Mouse (Mus musculus) hindbrain, embryonic 11.5 days (tissue): Measurements from ENCODE around the gene Rabgap1l. TPM values are rescaled to one million over a fixed set of nuclear protein-coding genes. Genes with fewer than 3 reads are reported as not detected.
"Not testable (repeated sequence)": the region's sequence is repeated elsewhere in the genome, so short reads cannot be mapped to it uniquely, and the experiment has no call there.

ENCODE experiments used
- ATAC-seq: fragments of 200-750 bp; cut with Nextera tagmentation; 2 replicates; pipeline ENCODE4 v1.8.0; 2017; ENCODE audit warnings: mild to moderate bottlenecking, moderate TSS enrichment, moderate library complexity; ENCODE audit not compliant: low FRiP score
- DNase-seq: peaks from one replicate; pipeline ENCODE4 v3.0.0-alpha.2; 2015; ENCODE audit warnings: low spot score
- H3K27ac ChIP-seq: fragments of 300-500 bp; sonication (generic); 2 replicates; pipeline ENCODE4 v1.5.1; 2014; ENCODE audit warnings: mild to moderate bottlenecking, low read depth, low read length
- H3K27me3 ChIP-seq: fragments of 300-500 bp; sonication (generic); 2 replicates; pipeline ENCODE4 v1.6.1; 2014; ENCODE audit warnings: mild to moderate bottlenecking, low read length, moderate library complexity, mixed read lengths; ENCODE audit not compliant: control insufficient read depth, insufficient read depth
- H3K36me3 ChIP-seq: fragments of 300-500 bp; sonication (generic); 2 replicates; pipeline ENCODE4 v1.6.1; 2014; ENCODE audit warnings: mild to moderate bottlenecking, low read length, moderate library complexity, mixed read lengths; ENCODE audit not compliant: control insufficient read depth, insufficient read depth
- H3K4me1 ChIP-seq: fragments of 300-500 bp; sonication (generic); replicated peaks from 2 replicates; pipeline ENCODE4 v1.6.1; 2014; ENCODE audit warnings: low read length, mixed read lengths; ENCODE audit not compliant: control insufficient read depth, insufficient read depth
- H3K4me2 ChIP-seq: fragments of 300-500 bp; sonication (generic); replicated peaks from 2 replicates; pipeline ENCODE4 v1.6.1; 2014; ENCODE audit warnings: mild to moderate bottlenecking, low read depth, low read length
- H3K4me3 ChIP-seq: fragments of 300-500 bp; sonication (generic); 2 replicates; pipeline ENCODE4 v1.5.1; 2014; ENCODE audit warnings: low read depth, low read length
- H3K9ac ChIP-seq: fragments of 300-500 bp; sonication (generic); 2 replicates; pipeline ENCODE4 v1.6.1; 2014; ENCODE audit warnings: low read depth, low read length
- H3K9me3 ChIP-seq: fragments of 300-500 bp; sonication (generic); 2 replicates; pipeline ENCODE4 v1.6.1; 2016; ENCODE audit warnings: low read length; ENCODE audit not compliant: control insufficient read depth
- WGBS: fragments of 180-500 bp; shearing (Covaris S2); extraction: QIAGEN DNeasy Blood & Tissue Kit; methylation state at CpG from one replicate; pipeline ENCODE4 v1.1.7; 2014; 5-methylcytosine and 5-hydroxymethylcytosine counted together
- polyA plus RNA-seq: library from polyadenylated mRNA; unstranded; fragments of >200 nt; fragmentation: Nextera tagmentation; extraction: Ambion mirVana; gene quantifications from 2 replicates; pipeline ENCODE4 v1.2.1, GENCODE M21; 2014

Gene Rabgap1l
- polyA plus RNA-seq, 1 experiment from 2014 or later = 20.0 TPM

DNA sequence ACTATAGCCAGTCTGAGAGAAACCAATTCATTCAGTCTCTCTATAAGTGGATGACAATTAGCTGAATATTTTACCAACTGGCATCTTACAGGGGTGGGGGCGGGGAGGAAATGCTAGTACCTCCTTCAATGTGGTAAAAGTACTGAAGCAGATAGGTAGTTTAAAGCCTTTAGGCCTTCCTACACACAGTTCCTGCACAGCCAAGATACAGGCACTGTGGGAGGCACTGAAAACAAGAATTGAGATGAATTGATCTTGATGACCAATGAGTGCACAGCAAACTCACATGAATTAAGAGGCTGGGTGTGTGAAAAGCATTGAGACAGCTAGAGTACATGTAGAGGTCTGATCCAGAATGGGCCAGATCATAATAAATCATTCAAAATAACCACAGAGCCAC, 349.5 kb downstream of the Rabgap1l start:
- Histone ChIP-seq H3K4me2 (no peak overlapping the region), H3K27me3 (no peaks in the 10 kb centered on the region), H3K27ac (no peak overlapping the region), H3K4me3 (no peak overlapping the region), H3K36me3 (no peaks in the 10 kb centered on the region), H3K4me1 (no peaks in the 10 kb centered on the region), H3K9ac (no peak overlapping the region), H3K9me3 (no peaks in the 10 kb centered on the region)
- 62% methylated on average over 1 of the region's 1 CpGs for WGBS
- DNase-seq = no peak
- no peak for ATAC-seq

DNA sequence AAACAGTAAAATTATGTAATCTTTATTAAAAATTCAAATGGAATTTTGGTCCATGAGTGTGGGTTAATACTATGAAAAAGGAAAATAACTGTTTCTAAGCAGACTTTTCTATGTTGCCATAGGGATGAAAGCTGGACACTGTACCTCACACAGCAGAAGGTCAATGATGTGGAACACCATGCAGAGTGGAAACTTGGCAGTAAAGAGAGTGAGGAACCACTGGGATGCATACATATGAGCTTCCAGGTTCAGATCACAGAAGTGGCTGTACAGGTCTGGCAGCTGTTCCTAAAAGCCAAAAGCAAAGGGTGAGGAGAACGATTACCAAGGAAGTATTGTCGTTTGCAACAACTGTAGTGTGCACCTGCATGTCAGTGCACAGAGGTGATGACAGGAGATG, 351.3 kb downstream of the Rabgap1l start:
- H3K27ac ChIP-seq = no peak overlapping the region
- H3K4me1 ChIP-seq = no peaks in the 10 kb centered on the region
- H3K4me3 ChIP-seq = no peak overlapping the region
- no peaks in the 10 kb centered on the region for H3K27me3 ChIP-seq
- no peaks in the 10 kb centered on the region for H3K36me3 ChIP-seq
- ATAC-seq (no peak), DNase-seq (no peak)
- H3K9me3 ChIP-seq = no peaks in the 10 kb centered on the region
- no peak overlapping the region for H3K4me2 ChIP-seq
- 84% methylated on average over 2 of the region's 2 CpGs for WGBS
- H3K9ac ChIP-seq = no peak overlapping the region

DNA sequence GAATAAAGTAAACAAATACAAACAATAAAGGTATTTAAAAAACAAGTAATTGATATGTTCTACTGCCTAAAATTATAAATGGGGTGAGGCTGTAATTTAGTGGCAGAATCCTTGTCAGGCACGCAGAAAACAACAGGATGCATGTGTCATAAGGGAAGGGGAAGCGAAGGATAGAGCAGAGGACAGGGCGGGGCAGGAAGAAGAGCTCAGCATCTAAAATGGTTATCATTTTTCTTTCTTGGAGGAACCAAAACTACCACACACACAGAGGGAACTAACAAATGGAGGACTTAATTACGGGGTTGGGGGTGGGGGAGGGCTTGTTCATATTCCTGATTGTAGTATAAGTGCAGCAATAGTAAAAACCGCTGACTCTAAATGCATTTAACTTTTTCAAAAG, 351.9 kb downstream of the Rabgap1l start:
- no peaks in the 10 kb centered on the region for H3K27me3 ChIP-seq
- no peak overlapping the region for H3K9ac ChIP-seq
- ATAC-seq (no peak), DNase-seq (no peak)
- no peak overlapping the region for H3K27ac ChIP-seq
- no peaks in the 10 kb centered on the region for H3K4me1 ChIP-seq
- H3K9me3 ChIP-seq = no peaks in the 10 kb centered on the region
- no peak overlapping the region for H3K4me2 ChIP-seq
- 83% methylated on average over 5 of the region's 5 CpGs for WGBS
- no peaks in the 10 kb centered on the region for H3K36me3 ChIP-seq
- no peak overlapping the region for H3K4me3 ChIP-seq

DNA sequence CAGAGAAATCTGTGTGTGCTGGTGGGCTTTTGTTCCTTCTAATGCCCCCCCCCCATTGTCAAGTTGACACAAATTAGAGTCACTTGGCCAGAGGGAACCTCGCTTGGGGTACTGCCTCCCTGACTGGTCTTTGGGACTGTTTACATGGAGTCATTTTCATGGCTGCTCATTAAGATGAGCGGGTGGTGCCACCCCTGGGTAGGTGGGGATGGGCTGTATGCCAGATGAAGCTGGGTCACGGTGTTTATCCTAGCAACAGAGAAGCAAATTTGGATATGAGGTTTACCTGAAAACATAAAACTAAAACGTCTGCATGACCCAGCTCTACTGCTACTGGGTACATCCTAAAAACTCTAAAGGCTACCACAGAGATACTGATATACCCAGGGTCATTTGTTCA, 354.2 kb downstream of the Rabgap1l start:
- Histone ChIP-seq H3K4me2 (no peak overlapping the region), H3K9me3 (no peaks in the 10 kb centered on the region), H3K9ac (no peak overlapping the region), H3K27ac (no peak overlapping the region), H3K27me3 (no peaks in the 10 kb centered on the region), H3K4me1 (no peaks in the 10 kb centered on the region), H3K4me3 (no peak overlapping the region), H3K36me3 (no peaks in the 10 kb centered on the region)
- ATAC-seq (no peak), DNase-seq (no peak)
- 69% methylated on average over 4 of the region's 4 CpGs for WGBS

DNA sequence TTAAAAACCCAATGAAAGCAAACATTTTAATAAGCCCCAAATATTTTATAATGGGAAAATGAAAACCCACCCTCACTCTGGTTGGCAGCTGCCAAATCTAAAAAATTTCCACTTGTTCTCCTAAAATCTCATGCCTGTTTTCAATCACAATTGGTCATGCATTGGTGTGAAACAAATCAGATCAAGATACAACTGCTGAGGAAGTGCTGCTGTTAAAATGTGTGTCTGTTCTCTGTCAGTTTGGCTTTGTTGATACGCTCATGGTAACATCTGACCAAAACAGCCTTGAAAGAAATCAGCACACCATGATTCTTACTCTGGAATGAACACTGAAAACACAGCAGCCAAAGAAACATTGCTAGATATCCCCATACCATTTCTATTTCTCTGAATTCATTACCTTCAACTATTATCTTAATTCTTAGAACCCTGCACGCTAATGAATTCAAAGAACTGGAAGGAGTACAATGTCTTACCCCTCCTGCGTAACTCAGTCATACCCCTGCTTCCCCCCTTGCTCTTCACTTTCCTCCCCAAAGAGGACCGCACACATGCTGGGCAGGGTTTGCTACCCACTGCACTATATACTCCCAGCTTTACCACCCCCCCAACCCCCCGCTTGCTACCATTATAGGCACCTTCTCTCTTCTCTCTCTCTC, 375.7 kb downstream of the Rabgap1l start:
- no peak for DNase-seq
- Histone ChIP-seq H3K4me2 (no peak overlapping the region), H3K9ac (no peak overlapping the region), H3K4me3 (no peak overlapping the region), H3K9me3 (no peaks in the 10 kb centered on the region), H3K36me3 (no peaks in the 10 kb centered on the region), H3K27ac (no peak overlapping the region), H3K4me1 (no peaks in the 10 kb centered on the region), H3K27me3 (no peaks in the 10 kb centered on the region)
- no peak for ATAC-seq
- 80% methylated on average over 5 of the region's 5 CpGs for WGBS

DNA sequence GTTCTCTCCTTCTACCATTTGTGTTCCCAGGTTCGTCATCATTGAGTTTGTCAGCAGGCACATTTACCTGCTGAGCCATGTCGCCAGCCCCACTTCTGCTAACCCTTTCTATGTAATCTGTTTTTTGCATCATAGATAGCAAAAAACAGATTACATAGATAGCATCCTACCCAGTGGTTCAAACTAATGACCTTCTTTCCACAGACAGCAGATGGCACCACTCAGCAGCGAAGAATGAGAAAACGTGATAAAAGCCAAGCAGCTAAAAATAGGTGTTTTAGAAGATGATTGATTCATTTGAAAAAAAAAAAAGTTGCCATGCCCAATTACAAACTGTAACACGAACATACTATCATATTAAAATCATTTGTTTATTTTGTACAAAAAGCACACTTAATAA, 382.2 kb downstream of the Rabgap1l start:
- no peaks in the 10 kb centered on the region for H3K9me3 ChIP-seq
- no peak overlapping the region for H3K9ac ChIP-seq
- DNase-seq (peak; percentile 33), ATAC-seq (no peak)
- no peak overlapping the region for H3K4me3 ChIP-seq
- no peaks in the 10 kb centered on the region for H3K36me3 ChIP-seq
- no peak overlapping the region for H3K4me2 ChIP-seq
- H3K4me1 ChIP-seq = no peaks in the 10 kb centered on the region
- H3K27me3 ChIP-seq = no peaks in the 10 kb centered on the region
- WGBS = 52% methylated on average over 5 of the region's 5 CpGs
- H3K27ac ChIP-seq = no peak overlapping the region

DNA sequence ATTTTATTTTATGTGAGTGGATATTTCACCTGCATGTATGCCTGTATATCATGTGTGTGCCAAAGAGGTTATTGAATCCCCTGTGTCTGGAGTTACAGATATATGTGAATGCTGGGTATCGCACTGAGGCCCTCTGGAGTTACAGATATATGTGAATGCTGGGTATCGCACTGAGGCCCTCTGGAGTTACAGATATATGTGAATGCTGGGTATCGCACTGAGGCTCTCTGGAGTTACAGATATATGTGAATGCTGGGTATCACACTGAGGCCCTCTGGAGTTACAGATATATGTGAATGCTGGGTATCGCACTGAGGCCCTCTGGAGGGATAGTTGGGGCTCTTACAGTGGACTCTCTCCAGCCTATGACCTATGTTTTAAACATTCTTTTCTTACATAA, 383.3 kb downstream of the Rabgap1l start:
- 92% methylated on average over 4 of the region's 4 CpGs for WGBS
- not testable (repeated sequence) for H3K27me3 ChIP-seq, DNase-seq, H3K4me1 ChIP-seq, ATAC-seq, H3K9ac ChIP-seq, H3K4me2 ChIP-seq, H3K4me3 ChIP-seq, H3K36me3 ChIP-seq, H3K27ac ChIP-seq, H3K9me3 ChIP-seq

DNA sequence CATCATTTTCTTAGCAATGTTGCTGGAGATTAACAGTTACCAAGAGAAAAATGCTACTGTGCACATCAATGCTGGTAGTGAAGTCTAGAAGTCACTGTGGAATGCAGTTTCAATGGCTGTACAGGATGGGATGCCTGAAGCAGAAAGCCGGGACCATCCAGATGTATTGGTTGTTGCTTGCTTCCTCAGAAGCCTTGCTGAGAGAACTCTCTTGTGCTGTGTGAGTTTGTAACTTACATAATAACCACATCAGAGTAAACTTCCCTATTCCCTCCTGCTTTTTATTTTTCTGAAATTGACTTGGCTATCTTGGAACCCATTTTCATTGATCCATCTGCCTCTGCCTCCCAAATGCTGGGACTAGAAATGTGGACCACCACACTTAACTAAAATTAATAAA, 383.9 kb downstream of the Rabgap1l start:
- H3K27me3 ChIP-seq = no peaks in the 10 kb centered on the region
- no peak overlapping the region for H3K27ac ChIP-seq
- no peak overlapping the region for H3K4me2 ChIP-seq
- H3K4me1 ChIP-seq = no peaks in the 10 kb centered on the region
- 82% methylated on average over 1 of the region's 1 CpGs for WGBS
- no peaks in the 10 kb centered on the region for H3K36me3 ChIP-seq
- H3K9me3 ChIP-seq = no peaks in the 10 kb centered on the region
- no peak overlapping the region for H3K4me3 ChIP-seq
- ATAC-seq (no peak), DNase-seq (no peak)
- H3K9ac ChIP-seq = no peak overlapping the region

DNA sequence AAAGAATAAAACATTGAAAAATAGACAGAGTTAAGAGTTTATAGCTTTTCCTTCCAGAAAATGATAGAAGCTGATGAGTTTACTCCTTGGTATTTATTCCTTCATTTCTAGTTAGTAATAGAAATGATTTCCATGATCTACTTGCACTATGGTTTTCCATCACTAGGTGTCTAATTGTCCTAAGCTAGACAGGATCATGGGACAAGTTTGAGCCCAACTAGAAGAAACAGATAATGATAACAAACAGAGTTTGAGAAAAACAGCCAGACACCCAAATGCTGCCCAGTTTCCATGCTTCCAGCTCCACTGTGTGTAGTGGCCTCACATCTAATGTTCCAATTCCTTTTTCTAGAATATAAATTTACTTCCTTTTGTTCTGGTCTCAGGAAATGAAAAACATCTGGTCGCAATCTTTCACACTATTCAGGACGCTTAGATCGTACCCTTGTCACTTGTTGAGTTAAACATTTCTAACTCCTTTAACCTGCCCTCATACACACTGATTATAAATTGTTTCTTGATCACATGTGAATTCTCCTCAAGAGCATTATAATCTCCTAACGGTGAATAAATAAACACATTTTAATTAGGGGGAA, 384.6 kb downstream of the Rabgap1l start:
- DNase-seq (no peak), ATAC-seq (no peak)
- Histone ChIP-seq H3K4me1 (no peaks in the 10 kb centered on the region), H3K4me2 (no peak overlapping the region), H3K9ac (no peak overlapping the region), H3K36me3 (no peaks in the 10 kb centered on the region), H3K9me3 (no peaks in the 10 kb centered on the region), H3K27me3 (no peaks in the 10 kb centered on the region), H3K4me3 (no peak overlapping the region), H3K27ac (no peak overlapping the region)
- WGBS = 78% methylated on average over 4 of the region's 4 CpGs
